Mouse (Mus musculus): ENCODE results near the gene Selenbp2. TPM values are rescaled to one million over a fixed set of nuclear protein-coding genes. Genes with fewer than 3 reads are reported as not detected.
"Not testable (repeated sequence)": the region's sequence is repeated elsewhere in the genome, so short reads cannot be mapped to it uniquely, and the experiment has no call there.

The Selenbp2 gene
- polyA plus RNA-seq, 1 experiment: 1.1 TPM

GRCm38 (mm10) chr3:94723637-94724036 lies 30.3 kb downstream of the Selenbp2 start:
- not testable (repeated sequence) for H3K4me1 ChIP-seq (ENCODE audit: control insufficient read depth, insufficient read depth, insufficient read length); H3K36me3 ChIP-seq (ENCODE audit: control insufficient read depth, insufficient read depth, low read length); DNase-seq (ENCODE audit: low read depth in 1 of 2, low spot score in 2 of 2); H3K4me3 ChIP-seq (ENCODE audit: extremely low read depth, insufficient read depth, insufficient read length); H3K27ac ChIP-seq (ENCODE audit: insufficient read depth, low read length); H3K27me3 ChIP-seq (ENCODE audit: control insufficient read depth, insufficient read depth, low read length)
- 31% methylated on average over 2 of the region's 2 CpGs for WGBS

- no peaks in the 10 kb centered on the region for H3K4me1 ChIP-seq (ENCODE audit: control insufficient read depth, insufficient read depth, insufficient read length)
- WGBS: 98% methylated on average over 17 of the region's 17 CpGs
Measured at GRCm38 (mm10) chr3:94745691-94746090, 52.3 kb downstream of the Selenbp2 start.

More at GRCm38 (mm10) chr3:94745691-94746090, 52.3 kb downstream of the Selenbp2 start:
- DNase-seq (ENCODE audit: low read depth in 1 of 2, low spot score in 2 of 2): no peak
- H3K27me3 ChIP-seq (ENCODE audit: control insufficient read depth, insufficient read depth, low read length): no peaks in the 10 kb centered on the region
- no peak overlapping the region for H3K4me3 ChIP-seq (ENCODE audit: extremely low read depth, insufficient read depth, insufficient read length)
- no peaks in the 10 kb centered on the region for H3K36me3 ChIP-seq (ENCODE audit: control insufficient read depth, insufficient read depth, low read length)
- no peak for TF ChIP-seq CTCF (IDR thresholded peaks at IDR 0.05; ENCODE audit: extremely low read depth, insufficient read depth, insufficient read length, insufficient replicate concordance)
- no peak for TF ChIP-seq POLR2A (IDR thresholded peaks at IDR 0.05; ENCODE audit: low read depth, low read length)
- H3K27ac ChIP-seq (ENCODE audit: insufficient read depth, low read length): no peak overlapping the region

Other genes with a start within 250 kb of the Selenbp2 start
- not detected in 2 replicates for gene Oaz3, start 249.6 kb upstream of the Selenbp2 start, polyA plus RNA-seq (2012; rRNA removed)
- gene Celf3, start 215.3 kb upstream of the Selenbp2 start, polyA plus RNA-seq (2012; rRNA removed): 0.16 TPM in 1 of 2 replicates, not detected in the other
- gene Riiad1, start 213.2 kb upstream of the Selenbp2 start, polyA plus RNA-seq (2012; rRNA removed): 0.25 TPM in 1 of 2 replicates, not detected in the other
- gene Snx27, start 110.8 kb upstream of the Selenbp2 start, polyA plus RNA-seq (2012; rRNA removed): 5.4 TPM in 2 replicates
- gene Gm10972, start 50.4 kb upstream of the Selenbp2 start, polyA plus RNA-seq (2012; rRNA removed): not detected in 2 replicates
- 1.7 and 1.8 TPM in 2 replicates for gene Tuft1, start 34.7 kb upstream of the Selenbp2 start, polyA plus RNA-seq (2012; rRNA removed)
- 0.11 and 0.22 TPM in 2 replicates for gene Cgn, start 92.9 kb downstream of the Selenbp2 start, polyA plus RNA-seq (2012; rRNA removed)
- 24.8 and 26.2 TPM in 2 replicates for gene Pogz, start 144.0 kb downstream of the Selenbp2 start, polyA plus RNA-seq (2012; rRNA removed)
- 117 and 140 TPM in 2 replicates for gene Psmb4, start 193.4 kb downstream of the Selenbp2 start, polyA plus RNA-seq (2012; rRNA removed)
- gene Selenbp1, start 239.5 kb downstream of the Selenbp2 start, polyA plus RNA-seq (2012; rRNA removed): 34.9 and 35.4 TPM in 2 replicates